Mouse (Mus musculus) central nervous system, embryonic 18 days (tissue): ENCODE data around the gene Ypel2. TPM values are rescaled to one million over a fixed set of nuclear protein-coding genes. Genes with fewer than 3 reads are reported as not detected.

Experiments
- polyA plus RNA-seq: library from polyadenylated mRNA; depleted of rRNA; stranded (reverse); fragments of >200 nt; gene quantifications from 2 replicates; pipeline ENCODE4 v1.2.3, GENCODE M21; 2012; rRNA removed

Gene Ypel2
- 5.2 and 5.8 TPM in 2 replicates for polyA plus RNA-seq

GRCm38 (mm10) chr11:86993041-86994037, at the start of gene Ypel2:
Gene Ypel2, minus strand, starts transcription at chr11:86993707.

Other genes with a start within 250 kb of the Ypel2 start
- 171 and 187 TPM in 2 replicates for gene Cltc, start 236.1 kb downstream of the Ypel2 start, polyA plus RNA-seq
- gene Dhx40, start 186.0 kb downstream of the Ypel2 start, polyA plus RNA-seq = 14.9 and 15.3 TPM in 2 replicates
- 76.3 and 77.6 TPM in 2 replicates for gene Gdpd1, start 80.4 kb upstream of the Ypel2 start, polyA plus RNA-seq
- gene Smg8, start 93.1 kb upstream of the Ypel2 start, polyA plus RNA-seq = 18.3 and 18.8 TPM in 2 replicates
- 3.2 and 3.7 TPM in 2 replicates for gene Prr11, start 115.0 kb upstream of the Ypel2 start, polyA plus RNA-seq
- gene Ska2, start 115.5 kb upstream of the Ypel2 start, polyA plus RNA-seq = 39.4 and 41.0 TPM in 2 replicates
- 55.6 and 56.1 TPM in 2 replicates for gene Trim37, start 133.4 kb upstream of the Ypel2 start, polyA plus RNA-seq